Comparison of ENCODE assay signal across 20 mouse cellular contexts in the genomic region with DNA sequence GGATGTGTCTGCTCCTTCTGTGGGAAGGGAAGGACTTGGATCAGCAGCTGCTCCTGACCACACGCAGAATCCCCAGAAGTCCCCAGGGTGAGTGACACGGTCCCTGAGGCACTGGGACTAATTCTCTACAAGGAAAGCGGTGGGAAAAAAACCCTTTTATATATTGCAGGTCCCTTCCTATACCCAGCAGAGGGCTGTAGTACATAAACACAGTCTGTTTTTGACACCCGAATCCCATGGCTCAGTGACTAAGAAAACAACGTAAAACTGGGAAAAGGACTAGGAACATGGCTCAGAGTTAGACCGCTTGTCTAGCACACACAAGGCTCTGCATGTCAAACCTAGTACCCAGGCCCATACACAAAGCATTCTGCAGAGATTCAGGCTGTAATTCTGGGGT.
DNase-seq lines count a peak whose midpoint lies in the region; ATAC-seq and TF ChIP-seq lines count a peak whose summit lies in the region.
"Had no signal": no experiment of that assay in that cellular context is flagged by ENCODE, and none has a peak within 500 bp of the region (broad histone marks: within the 10 kb centered on the region; RNA-seq: fewer than 3 reads in every experiment).

No protein-coding gene starts in this region.

- H3K9ac ChIP-seq in forebrain, embryonic 14.5 days (ENCODE audit: low read length) = no peak overlapping the region
- H3K9ac ChIP-seq in forebrain, embryonic 16.5 days (replicated peaks; ENCODE audit: low read depth, low read length) = no peak overlapping the region
- H3K9ac ChIP-seq in kidney, embryonic 15.5 days = no peak overlapping the region
- H3K9ac ChIP-seq: embryonic facial prominence, embryonic 12.5 days; heart, embryonic 13.5 days had no signal

- TF ChIP-seq POLR2A in kidney, adult 2 months (IDR thresholded peaks at IDR 0.05; ENCODE audit: low read depth, low read length) = no peak

- WGBS in forebrain, embryonic 14.5 days = 84% methylated on average over 6 of the region's 6 CpGs
- 69% methylated on average over 6 of the region's 6 CpGs for WGBS in forebrain, embryonic 16.5 days
- 30% methylated on average over 6 of the region's 6 CpGs for WGBS in kidney, embryonic 15.5 days
- 70% methylated on average over 6 of the region's 6 CpGs for WGBS in kidney, adult 2 months

- H3K27ac ChIP-seq in forebrain, embryonic 14.5 days (ENCODE audit: low read depth, low read length) = no peak overlapping the region
- no peak overlapping the region for H3K27ac ChIP-seq in forebrain, embryonic 16.5 days (ENCODE audit: low read length)
- H3K27ac ChIP-seq in kidney, embryonic 15.5 days = no peak overlapping the region; the same call in 1 of the 2 replicates
- H3K27ac ChIP-seq in kidney, adult 2 months (ENCODE audit: insufficient read depth, low read depth, low read length) = no peak overlapping the region
- H3K27ac ChIP-seq: embryonic facial prominence, embryonic 12.5 days; heart, embryonic 13.5 days had no signal

- H3K4me1 ChIP-seq in forebrain, embryonic 14.5 days (ENCODE audit: control insufficient read depth, insufficient read depth, low read length) = no peaks in the 10 kb centered on the region
- H3K4me1 ChIP-seq in forebrain, embryonic 16.5 days (replicated peaks; ENCODE audit: control insufficient read depth, insufficient read depth, low read length) = no peaks in the 10 kb centered on the region; the same call in 1 of the 2 replicates
- peaks cover 11% of the 10 kb centered on the region; the same call in 1 of the 2 replicates for H3K4me1 ChIP-seq in kidney, embryonic 15.5 days
- no peaks in the 10 kb centered on the region for H3K4me1 ChIP-seq in kidney, adult 2 months (ENCODE audit: control insufficient read depth, insufficient read depth, low read length)
- peaks cover 60% of the 10 kb centered on the region for H3K4me1 ChIP-seq in megakaryocyte, embryonic 14.5 days
- H3K4me1 ChIP-seq: embryonic facial prominence, embryonic 12.5 days had no signal

- no peaks in the 10 kb centered on the region for H3K36me3 ChIP-seq in forebrain, embryonic 14.5 days (ENCODE audit: control insufficient read depth, insufficient read depth, low read length)
- no peaks in the 10 kb centered on the region for H3K36me3 ChIP-seq in forebrain, embryonic 16.5 days (ENCODE audit: control insufficient read depth, insufficient read depth)
- H3K36me3 ChIP-seq in kidney, embryonic 15.5 days = no peaks in the 10 kb centered on the region
- H3K36me3 ChIP-seq in kidney, adult 2 months (ENCODE audit: control insufficient read depth, insufficient read depth, low read length) = no peaks in the 10 kb centered on the region
- peaks cover 33% of the 10 kb centered on the region for H3K36me3 ChIP-seq in megakaryocyte, embryonic 14.5 days (replicated peaks; ENCODE audit: low read length)
- H3K36me3 ChIP-seq: embryonic facial prominence, embryonic 12.5 days; G1E had no signal

- H3K4me3 ChIP-seq in forebrain, embryonic 14.5 days (ENCODE audit: low read depth, low read length) = no peak overlapping the region
- H3K4me3 ChIP-seq in forebrain, embryonic 16.5 days (replicated peaks; ENCODE audit: low read length) = no peak overlapping the region
- no peak overlapping the region for H3K4me3 ChIP-seq in kidney, embryonic 15.5 days (replicated peaks)
- no peak overlapping the region for H3K4me3 ChIP-seq in kidney, adult 2 months (ENCODE audit: insufficient read depth, low read depth, low read length)
- peak overlapping the region; percentile 46 for H3K4me3 ChIP-seq in megakaryocyte, embryonic 14.5 days (replicated peaks)
- H3K4me3 ChIP-seq: embryonic facial prominence, embryonic 12.5 days; heart, embryonic 13.5 days had no signal

- no peak overlapping the region for H3K4me2 ChIP-seq in forebrain, embryonic 14.5 days (ENCODE audit: low read length)
- no peak overlapping the region for H3K4me2 ChIP-seq in forebrain, embryonic 16.5 days (ENCODE audit: low read length)
- H3K4me2 ChIP-seq in kidney, embryonic 15.5 days = no peak overlapping the region
- H3K4me2 ChIP-seq: embryonic facial prominence, embryonic 12.5 days; heart, embryonic 13.5 days had no signal

- H3K9me3 ChIP-seq in forebrain, embryonic 14.5 days (replicated peaks; ENCODE audit: control insufficient read depth, low read length) = no peaks in the 10 kb centered on the region
- H3K9me3 ChIP-seq in forebrain, embryonic 16.5 days (ENCODE audit: control insufficient read depth, low read length) = no peaks in the 10 kb centered on the region
- H3K9me3 ChIP-seq in kidney, embryonic 15.5 days (replicated peaks) = no peaks in the 10 kb centered on the region
- no peaks in the 10 kb centered on the region for H3K9me3 ChIP-seq in megakaryocyte, embryonic 14.5 days
- H3K9me3 ChIP-seq: embryonic facial prominence, embryonic 12.5 days; heart, embryonic 13.5 days had no signal

- no peaks in the 10 kb centered on the region for H3K27me3 ChIP-seq in forebrain, embryonic 14.5 days (replicated peaks; ENCODE audit: control insufficient read depth, insufficient read depth, low read length)
- no peaks in the 10 kb centered on the region for H3K27me3 ChIP-seq in forebrain, embryonic 16.5 days (replicated peaks; ENCODE audit: control insufficient read depth, insufficient read depth, low read length)
- no peaks in the 10 kb centered on the region for H3K27me3 ChIP-seq in kidney, embryonic 15.5 days
- no peaks in the 10 kb centered on the region for H3K27me3 ChIP-seq in kidney, adult 2 months (replicated peaks; ENCODE audit: control insufficient read depth, insufficient read depth, low read length)
- H3K27me3 ChIP-seq in megakaryocyte, embryonic 14.5 days (replicated peaks) = peaks cover 18% of the 10 kb centered on the region
- H3K27me3 ChIP-seq: embryonic facial prominence, embryonic 12.5 days had no signal

- TF ChIP-seq CTCF in kidney, adult 2 months (conservative IDR thresholded peaks at IDR 0.05; ENCODE audit: insufficient read depth, insufficient read length, low read depth, low read length) = no peak

- no peak for ATAC-seq in forebrain, embryonic 14.5 days
- no peak for ATAC-seq in forebrain, embryonic 16.5 days
- ATAC-seq in kidney, embryonic 15.5 days (replicated peaks; ENCODE audit: low FRiP score) = 0 out of 2 replicates have a peak, but pooled peaks have one; percentile 43
- ATAC-seq in megakaryocyte, adult 5-6 weeks (ENCODE audit: poor library complexity, severe bottlenecking) = no peak
- ATAC-seq: CD4-positive, CD25-positive, alpha-beta regulatory T cell, adult 4 months; hindbrain, embryonic 16.5 days had no signal

- DNase-seq in forebrain, embryonic 14.5 days (ENCODE audit: low spot score) = peak; percentile 13
- DNase-seq in kidney, adult 2 months = no peak
- no peak for DNase-seq in retina, embryonic 14.5 days (ENCODE audit: low spot score)
- DNase-seq: adrenal gland, postnatal 10 days; B cell, adult 2 months; cerebellum, adult 11-12 months; cerebellum, adult 9-10 months; cerebellum, postnatal 25 days; gastrocnemius, postnatal 36 days; heart, adult 11 months; heart, postnatal 36 days had no signal
